Mouse (Mus musculus): ENCODE results near the gene Rnf212b. TPM values are rescaled to one million over a fixed set of nuclear protein-coding genes. Genes with fewer than 3 reads are reported as not detected.

The Rnf212b gene
- not detected for polyA plus RNA-seq (2017; shearing (Covaris generic))

DNA sequence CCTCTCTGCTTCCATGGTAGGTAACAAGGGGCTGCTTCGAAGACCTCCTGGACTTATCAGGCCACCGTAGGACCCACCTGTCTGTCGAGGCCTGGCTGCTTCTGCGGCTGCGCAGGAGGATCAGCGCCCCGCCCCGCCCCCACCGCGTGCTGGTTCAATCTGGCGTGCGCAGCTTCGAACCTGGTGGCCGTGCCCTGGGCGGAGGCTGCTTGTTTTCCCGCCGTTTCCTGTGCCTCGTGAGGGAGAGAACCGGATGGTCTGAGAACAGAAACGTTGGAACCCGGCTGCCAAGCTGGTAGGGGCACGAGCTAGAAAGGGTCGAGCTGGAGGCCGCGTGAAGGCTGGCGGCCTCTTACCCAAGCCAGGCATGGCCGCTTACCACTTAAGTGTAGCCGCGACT is at the start of gene Rnf212b:
Gene Rnf212b, plus strand, starts transcription at position 151 of the 400 bp plus-strand sequence.

DNA sequence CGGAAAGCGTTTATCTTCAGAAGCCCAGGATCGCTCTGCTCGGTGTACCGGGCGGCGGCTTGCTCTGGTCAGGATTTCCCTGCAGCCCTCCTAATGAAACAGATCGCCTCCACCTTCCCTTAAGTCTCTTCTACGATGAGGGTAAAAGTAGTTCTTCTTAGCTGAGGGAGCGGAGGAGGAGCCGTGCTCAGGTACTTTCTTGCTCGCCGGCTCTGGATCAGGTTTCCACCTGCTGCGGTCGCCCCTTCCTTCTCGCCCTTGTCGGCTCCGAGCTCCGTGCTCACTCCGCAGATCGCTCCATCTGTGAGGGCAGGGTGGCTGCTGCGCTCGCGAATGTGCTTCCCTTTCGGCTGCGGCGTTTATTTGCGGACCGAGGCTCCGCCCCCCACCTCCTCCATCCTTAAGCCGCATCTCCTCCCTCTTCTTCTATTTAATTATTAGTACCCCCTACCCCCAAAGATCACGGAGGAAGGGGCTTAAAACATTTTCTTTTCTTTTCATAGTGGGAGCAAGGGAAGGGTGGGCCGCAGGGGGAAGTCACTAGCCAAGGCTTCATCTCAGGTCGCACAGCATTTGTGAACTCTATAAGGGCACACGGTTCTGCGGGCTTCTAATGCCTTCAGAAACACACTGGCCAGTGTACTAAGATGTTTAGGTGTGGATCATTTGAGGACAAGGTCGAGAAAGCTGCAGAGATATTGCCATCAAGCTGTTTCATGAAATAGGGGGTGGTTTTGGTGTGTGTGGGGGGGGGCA is 32.2 kb upstream of the Rnf212b start, which contains the start of gene Slc7a8:
Gene Slc7a8, minus strand, starts transcription at position 337 of the 756 bp plus-strand sequence.

DNA sequence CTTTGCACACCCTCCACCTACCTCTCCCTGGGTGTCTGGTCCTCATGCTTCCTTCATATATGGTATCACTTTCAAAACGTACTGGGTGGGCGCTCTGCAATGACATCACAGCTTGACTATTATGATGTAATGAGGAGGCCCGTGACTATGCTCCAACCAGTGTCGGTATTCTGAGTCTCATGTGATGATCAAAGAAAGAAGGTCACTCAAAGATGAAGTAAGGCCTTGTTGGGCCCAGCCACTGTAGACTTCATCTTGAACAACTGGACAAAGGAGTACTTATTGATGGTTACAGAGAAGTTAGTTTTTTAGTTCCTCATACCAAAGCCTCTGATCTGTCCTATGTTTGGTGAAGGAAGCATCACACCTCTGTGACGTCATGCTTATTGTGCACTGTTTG is 56.9 kb downstream of the Rnf212b start, which contains the start of gene Homez:
Gene Homez, minus strand, starts transcription at position 101 of the 400 bp plus-strand sequence.

DNA sequence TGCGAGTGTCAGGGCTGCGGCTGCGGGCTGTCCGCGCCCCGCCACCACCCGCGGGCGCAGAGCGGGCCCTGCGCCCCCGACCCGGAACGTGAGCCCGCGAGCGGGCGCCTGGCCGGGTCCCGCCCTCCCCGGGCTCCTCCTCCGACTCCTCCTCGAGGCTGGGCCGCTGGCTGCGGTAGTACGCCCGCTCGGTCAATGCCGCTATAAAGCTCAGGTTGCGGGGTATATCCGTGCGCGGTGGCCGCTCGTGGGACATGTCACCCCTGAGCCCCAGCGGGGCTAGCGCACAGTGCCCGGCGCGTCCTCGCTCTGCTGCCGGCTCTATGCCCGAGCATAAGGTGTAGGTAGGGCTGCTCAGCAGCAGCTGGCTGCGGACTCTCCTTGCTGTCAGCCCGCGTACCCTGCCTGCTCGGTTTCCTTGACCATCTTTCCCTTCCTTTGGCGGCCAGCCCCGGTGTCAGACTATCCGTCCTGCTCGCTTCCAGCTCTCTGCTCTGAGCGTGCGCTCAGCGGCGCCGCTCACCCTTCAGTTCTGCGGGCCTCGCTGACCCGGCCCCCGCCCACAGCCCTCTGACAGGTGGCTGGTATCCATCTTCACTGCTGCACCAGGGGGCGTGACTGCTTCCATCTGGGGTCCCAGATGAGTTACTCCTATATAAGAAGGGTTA is 63.2 kb downstream of the Rnf212b start, which contains the start of gene Ppp1r3e:
Gene Ppp1r3e, minus strand, starts transcription at position 503 of the 668 bp plus-strand sequence.

DNA sequence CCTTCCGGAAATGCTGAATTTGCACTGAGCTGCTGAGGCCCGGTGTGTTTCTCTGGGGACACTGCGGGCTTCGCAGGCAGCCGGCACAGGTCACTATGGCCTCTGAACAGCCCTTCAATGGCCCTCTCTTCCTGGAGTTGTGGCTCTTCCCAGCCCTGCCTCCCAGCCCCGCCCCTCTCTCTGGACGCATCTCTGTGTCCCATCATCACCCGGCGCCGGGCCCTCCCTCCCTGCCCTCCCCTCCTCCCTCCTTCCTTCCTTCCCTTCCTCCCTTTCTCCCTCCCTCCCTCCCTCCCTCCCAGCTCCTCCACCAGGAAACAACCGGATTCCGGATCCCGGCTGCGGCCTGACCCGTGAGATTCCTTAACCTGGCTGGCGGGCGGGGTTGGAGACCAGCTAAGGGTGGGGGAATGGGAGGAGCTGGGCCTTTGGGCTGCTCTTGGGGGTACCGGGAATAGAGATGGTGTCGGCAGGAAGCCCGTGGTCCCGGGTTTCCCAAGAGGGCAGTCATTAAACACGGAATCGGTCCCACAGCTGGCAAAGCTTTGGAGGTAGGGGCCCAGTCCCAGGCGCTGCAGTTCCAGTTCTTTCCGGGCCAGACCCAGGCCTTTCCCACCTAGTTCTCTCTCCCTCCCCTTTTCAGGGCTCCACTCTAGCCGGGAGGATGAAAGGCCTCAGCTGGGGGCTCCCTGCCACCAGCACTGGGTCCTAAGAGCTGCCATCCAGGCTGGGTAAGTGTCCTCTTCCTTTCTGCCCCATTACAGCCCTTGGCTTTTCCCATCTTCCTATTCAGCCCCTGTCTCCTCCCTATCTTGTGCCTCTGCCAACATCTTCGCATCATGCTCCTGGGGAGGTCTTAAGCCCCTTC is 69.4 kb downstream of the Rnf212b start, which contains the start of the genes Bcl2l2 and Gm20521:
Gene Bcl2l2, plus strand, starts transcription at position 224 of the 868 bp plus-strand sequence.
Gene Gm20521, plus strand, starts transcription at position 288 of the 868 bp plus-strand sequence.

DNA sequence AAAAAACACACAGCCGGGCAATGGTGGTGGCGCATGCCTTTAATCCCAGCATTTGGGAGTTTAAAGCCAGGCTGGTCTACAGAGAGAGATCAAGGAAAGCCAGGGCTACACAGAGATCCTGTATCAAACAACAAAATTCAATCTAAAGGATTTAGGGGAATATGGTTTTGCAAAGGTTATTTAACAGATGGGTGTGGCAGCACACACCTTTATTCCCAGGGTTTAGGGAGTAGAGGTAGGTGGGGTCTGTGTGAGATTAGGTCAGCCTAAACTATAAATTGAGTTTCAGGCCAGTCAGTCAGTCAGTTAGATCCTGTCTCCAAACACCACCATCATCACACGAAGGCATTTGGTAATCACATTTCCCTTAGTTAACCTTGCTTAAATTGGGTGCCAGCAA is 78.3 kb downstream of the Rnf212b start, which contains the start of gene Pabpn1:
Gene Pabpn1, plus strand, starts transcription at position 301 of the 400 bp plus-strand sequence.

Other genes with a start within 250 kb of the Rnf212b start
- gene Ajuba, start 236.6 kb upstream of the Rnf212b start, polyA plus RNA-seq (2017; shearing (Covaris generic)): 0.40 TPM
- 0.41 TPM for gene 4931414P19Rik, start 208.1 kb upstream of the Rnf212b start, polyA plus RNA-seq (2017; shearing (Covaris generic))
- 112 TPM for gene Psmb5, start 196.1 kb upstream of the Rnf212b start, polyA plus RNA-seq (2017; shearing (Covaris generic))
- gene Psmb11, start 192.7 kb upstream of the Rnf212b start, polyA plus RNA-seq (2017; shearing (Covaris generic)): not detected
- gene Gm17606, start 173.2 kb upstream of the Rnf212b start, polyA plus RNA-seq (2017; shearing (Covaris generic)): not detected
- gene Cdh24, start 172.8 kb upstream of the Rnf212b start, polyA plus RNA-seq (2017; shearing (Covaris generic)): 3.7 TPM
- gene 1700123O20Rik, start 127.9 kb upstream of the Rnf212b start, polyA plus RNA-seq (2017; shearing (Covaris generic)): 53.0 TPM
- gene Acin1, start 127.2 kb upstream of the Rnf212b start, polyA plus RNA-seq (2017; shearing (Covaris generic)): 106 TPM
- gene Gm29776, start 115.3 kb upstream of the Rnf212b start, polyA plus RNA-seq (2017; shearing (Covaris generic)): 0.16 TPM
- gene Cebpe, start 102.0 kb upstream of the Rnf212b start, polyA plus RNA-seq (2017; shearing (Covaris generic)): not detected
- not detected for gene Slc7a8, start 32.2 kb upstream of the Rnf212b start, polyA plus RNA-seq (2017; shearing (Covaris generic))
- 7.2 TPM for gene Homez, start 56.8 kb downstream of the Rnf212b start, polyA plus RNA-seq (2017; shearing (Covaris generic))
- 2.8 TPM for gene Ppp1r3e, start 63.4 kb downstream of the Rnf212b start, polyA plus RNA-seq (2017; shearing (Covaris generic))
- 0.16 TPM for gene Bcl2l2, start 69.2 kb downstream of the Rnf212b start, polyA plus RNA-seq (2017; shearing (Covaris generic))
- gene Gm20521, start 69.3 kb downstream of the Rnf212b start, polyA plus RNA-seq (2017; shearing (Covaris generic)): not detected
- gene Pabpn1, start 78.4 kb downstream of the Rnf212b start, polyA plus RNA-seq (2017; shearing (Covaris generic)): 198 TPM
- 1.7 TPM for gene Slc22a17, start 99.0 kb downstream of the Rnf212b start, polyA plus RNA-seq (2017; shearing (Covaris generic))
- gene Efs, start 112.0 kb downstream of the Rnf212b start, polyA plus RNA-seq (2017; shearing (Covaris generic)): not detected
- gene Il25, start 118.6 kb downstream of the Rnf212b start, polyA plus RNA-seq (2017; shearing (Covaris generic)): not detected
- not detected for gene Cmtm5, start 122.1 kb downstream of the Rnf212b start, polyA plus RNA-seq (2017; shearing (Covaris generic))
- not detected for gene Myh6, start 152.8 kb downstream of the Rnf212b start, polyA plus RNA-seq (2017; shearing (Covaris generic))
- not detected for gene Gm17428, start 162.8 kb downstream of the Rnf212b start, polyA plus RNA-seq (2017; shearing (Covaris generic))
- gene Myh7, start 180.5 kb downstream of the Rnf212b start, polyA plus RNA-seq (2017; shearing (Covaris generic)): not detected
- gene Ngdn, start 201.3 kb downstream of the Rnf212b start, polyA plus RNA-seq (2017; shearing (Covaris generic)): 107 TPM

Data from effector memory CD4-positive, alpha-beta T cell, adult 5 months (primary cell).